Mouse (Mus musculus) heart, embryonic 11.5 days (tissue): ENCODE measurements around the gene Tnfaip8l1. TPM values are rescaled to one million over a fixed set of nuclear protein-coding genes. Genes with fewer than 3 reads are reported as not detected.
A peak's percentile ranks its signal among the peaks of the same experiment; 100 is the strongest.

ENCODE experiments used
- ATAC-seq: fragments of 200-750 bp; cut with Nextera tagmentation; replicated peaks from 2 replicates; pipeline ENCODE4 v1.8.0; 2017; ENCODE audit warnings: moderate library complexity; ENCODE audit not compliant: insufficient number of reproducible peaks, low FRiP score, low TSS enrichment
- H3K27ac ChIP-seq: fragments of 300-500 bp; sonication (generic); 2 replicates; pipeline ENCODE4 v1.5.1; 2014; ENCODE audit warnings: mild to moderate bottlenecking, low read depth, low read length
- H3K27me3 ChIP-seq: fragments of 300-500 bp; sonication (generic); 2 replicates; pipeline ENCODE4 v1.6.1; 2014; ENCODE audit warnings: mild to moderate bottlenecking, low read length, mixed read lengths; ENCODE audit not compliant: control insufficient read depth, insufficient read depth
- H3K36me3 ChIP-seq: fragments of 300-500 bp; sonication (generic); 2 replicates; pipeline ENCODE4 v1.6.1; 2014; ENCODE audit warnings: mild to moderate bottlenecking, low read length, moderate library complexity, mixed read lengths; ENCODE audit not compliant: control insufficient read depth, insufficient read depth
- H3K4me1 ChIP-seq: fragments of 300-500 bp; sonication (generic); 2 replicates; pipeline ENCODE4 v1.6.1; 2014; ENCODE audit warnings: low read length; ENCODE audit not compliant: control insufficient read depth, insufficient read depth
- H3K4me2 ChIP-seq: fragments of 300-500 bp; sonication (generic); 2 replicates; pipeline ENCODE4 v1.6.1; 2014; ENCODE audit warnings: mild to moderate bottlenecking, moderate library complexity
- H3K4me3 ChIP-seq: fragments of 300-500 bp; sonication (generic); 2 replicates; pipeline ENCODE4 v1.5.1; 2014; ENCODE audit warnings: low read depth, low read length
- H3K9ac ChIP-seq: fragments of 300-500 bp; sonication (generic); 2 replicates; pipeline ENCODE4 v1.6.1; 2014; ENCODE audit warnings: mild to moderate bottlenecking, low read depth, low read length, moderate library complexity
- H3K9me3 ChIP-seq: fragments of 300-500 bp; sonication (generic); replicated peaks from 2 replicates; pipeline ENCODE4 v1.6.1; 2016; ENCODE audit warnings: low read length; ENCODE audit not compliant: control insufficient read depth
- WGBS: fragments of 180-500 bp; shearing (Covaris S2); extraction: QIAGEN DNeasy Blood & Tissue Kit; methylation state at CpG from one replicate; pipeline ENCODE4 v1.1.7; 2014; ENCODE audit not compliant: insufficient replicate concordance; 5-methylcytosine and 5-hydroxymethylcytosine counted together
- polyA plus RNA-seq: library from polyadenylated mRNA; unstranded; fragments of >200 nt; fragmentation: Nextera tagmentation; extraction: Ambion mirVana; gene quantifications from 2 replicates; pipeline ENCODE4 v1.2.1, GENCODE M21; 2014

The Tnfaip8l1 gene
- polyA plus RNA-seq, 1 experiment from 2014 or later = 6.0 TPM

- Histone ChIP-seq H3K4me2 (no peak overlapping the region), H3K4me1 (peaks cover 8% of the 10 kb centered on the region), H3K27me3 (peaks cover 8% of the 10 kb centered on the region), H3K4me3 (no peak overlapping the region), H3K27ac (no peak overlapping the region), H3K9ac (no peak overlapping the region), H3K36me3 (no peaks in the 10 kb centered on the region), H3K9me3 (no peaks in the 10 kb centered on the region)
- no peak for ATAC-seq
- 70% methylated on average over 6 of the region's 6 CpGs for WGBS
These were observed 1.3 kb downstream of the Tnfaip8l1 start for GRCm38 (mm10) chr17:56163523-56164102.

GRCm38 (mm10) chr17:56164510-56164909 lies 2.2 kb downstream of the Tnfaip8l1 start:
- Histone ChIP-seq H3K36me3 (no peaks in the 10 kb centered on the region), H3K4me3 (no peak overlapping the region), H3K27me3 (0 out of 2 replicates have a peak, but pooled peaks cover 2% of the 10 kb centered on the region), H3K27ac (no peak overlapping the region), H3K9me3 (no peaks in the 10 kb centered on the region), H3K4me1 (peaks cover 8% of the 10 kb centered on the region), H3K9ac (no peak overlapping the region), H3K4me2 (no peak overlapping the region)
- ATAC-seq = no peak
- WGBS = 69% methylated on average over 3 of the region's 3 CpGs

- H3K9ac ChIP-seq = no peak overlapping the region
- ATAC-seq = no peak
- 66% methylated on average over 11 of the region's 11 CpGs for WGBS
These were observed 3.4 kb downstream of the Tnfaip8l1 start for GRCm38 (mm10) chr17:56165671-56166070.

GRCm38 (mm10) chr17:56169830-56170229 lies 7.6 kb downstream of the Tnfaip8l1 start:
- no peak overlapping the region for H3K9ac ChIP-seq
- peaks cover 11% of the 10 kb centered on the region; the same call in 1 of the 2 replicates for H3K4me1 ChIP-seq
- H3K4me3 ChIP-seq = no peak overlapping the region
- H3K36me3 ChIP-seq = no peaks in the 10 kb centered on the region; the same call in none of the 2 replicates
- H3K4me2 ChIP-seq = no peak overlapping the region
- 54% methylated on average over 6 of the region's 6 CpGs for WGBS
- H3K27ac ChIP-seq = no peak overlapping the region; the same call in 1 of the 2 replicates
- no peaks in the 10 kb centered on the region for H3K9me3 ChIP-seq
- H3K27me3 ChIP-seq = no peaks in the 10 kb centered on the region
- ATAC-seq = no peak

More at GRCm38 (mm10) chr17:56165671-56166070, 3.4 kb downstream of the Tnfaip8l1 start:
- Histone ChIP-seq H3K4me3 (no peak overlapping the region), H3K27me3 (no peaks in the 10 kb centered on the region), H3K27ac (no peak overlapping the region), H3K4me1 (peaks cover 16% of the 10 kb centered on the region), H3K9me3 (no peaks in the 10 kb centered on the region), H3K36me3 (no peaks in the 10 kb centered on the region), H3K4me2 (no peak overlapping the region)

GRCm38 (mm10) chr17:56170636-56171035 lies 8.4 kb downstream of the Tnfaip8l1 start:
- H3K9me3 ChIP-seq = no peaks in the 10 kb centered on the region
- H3K27me3 ChIP-seq = no peaks in the 10 kb centered on the region
- H3K4me1 ChIP-seq = peaks cover 11% of the 10 kb centered on the region; the same call in 1 of the 2 replicates
- no peak overlapping the region for H3K9ac ChIP-seq
- no peak overlapping the region for H3K27ac ChIP-seq
- H3K4me2 ChIP-seq = no peak overlapping the region
- ATAC-seq = 0 out of 2 replicates have a peak, but pooled peaks have one; percentile 31
- no peak overlapping the region for H3K4me3 ChIP-seq
- 58% methylated on average over 10 of the region's 10 CpGs for WGBS
- no peaks in the 10 kb centered on the region; the same call in none of the 2 replicates for H3K36me3 ChIP-seq

- Histone ChIP-seq H3K4me3 (no peak overlapping the region), H3K4me1 (peaks cover 11% of the 10 kb centered on the region; the same call in 1 of the 2 replicates), H3K27ac (no peak overlapping the region), H3K36me3 (no peaks in the 10 kb centered on the region; the same call in none of the 2 replicates), H3K9me3 (no peaks in the 10 kb centered on the region), H3K27me3 (no peaks in the 10 kb centered on the region), H3K9ac (no peak overlapping the region), H3K4me2 (no peak overlapping the region)
- 70% methylated on average over 9 of the region's 9 CpGs for WGBS
- ATAC-seq = no peak
These were observed 9.2 kb downstream of the Tnfaip8l1 start for GRCm38 (mm10) chr17:56171456-56171855.

- H3K9me3 ChIP-seq = no peaks in the 10 kb centered on the region
- H3K4me1 ChIP-seq = peaks cover 11% of the 10 kb centered on the region; the same call in 1 of the 2 replicates
- H3K4me2 ChIP-seq = no peak overlapping the region
- no peaks in the 10 kb centered on the region for H3K27me3 ChIP-seq
- no peak for ATAC-seq
- H3K9ac ChIP-seq = no peak overlapping the region
- peaks cover 4% of the 10 kb centered on the region for H3K36me3 ChIP-seq
- 88% methylated on average over 17 of the region's 17 CpGs for WGBS
- no peak overlapping the region for H3K4me3 ChIP-seq
- no peak overlapping the region for H3K27ac ChIP-seq
These were observed 9.6 kb downstream of the Tnfaip8l1 start for GRCm38 (mm10) chr17:56171881-56172280.

- Histone ChIP-seq H3K36me3 (peaks cover 16% of the 10 kb centered on the region), H3K9ac (no peak overlapping the region), H3K27me3 (no peaks in the 10 kb centered on the region), H3K27ac (no peak overlapping the region), H3K4me3 (no peak overlapping the region), H3K9me3 (no peaks in the 10 kb centered on the region), H3K4me1 (peaks cover 11% of the 10 kb centered on the region; the same call in 1 of the 2 replicates), H3K4me2 (no peak overlapping the region)
- 55% methylated on average over 10 of the region's 10 CpGs for WGBS
- ATAC-seq = no peak
These were observed 11.2 kb downstream of the Tnfaip8l1 start for GRCm38 (mm10) chr17:56173401-56174046.
